In the genomic region with DNA sequence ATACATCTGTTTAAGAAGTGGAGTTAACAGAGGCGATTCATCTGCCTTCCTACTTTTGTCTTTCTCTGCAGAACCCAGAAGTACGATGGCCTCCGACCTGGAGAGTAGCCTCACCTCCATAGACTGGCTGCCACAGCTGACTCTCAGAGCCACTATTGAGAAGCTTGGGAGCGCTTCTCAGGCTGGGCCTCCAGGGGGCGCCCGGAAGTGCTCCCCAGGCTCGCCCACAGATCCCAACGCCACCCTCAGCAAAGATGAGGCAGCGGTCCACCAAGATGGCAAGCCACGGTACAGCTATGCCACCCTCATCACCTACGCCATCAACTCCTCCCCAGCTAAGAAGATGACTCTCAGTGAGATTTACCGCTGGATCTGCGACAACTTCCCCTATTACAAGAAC, we compare ENCODE assay signal across 1 mouse cellular context.
TF ChIP-seq lines count a peak whose summit lies in the region.

No protein-coding gene starts in this region.

TF ChIP-seq in MEL, 35 proteins besides CTCF, POLR2A, EP300 and RAD21 (continued from another document):
- TF ChIP-seq SIN3A (IDR thresholded peaks at IDR 0.05; ENCODE audit: low read length) (peak; percentile 37; the same call in 1 of the 2 replicates), SMC3 (IDR thresholded peaks at IDR 0.05; ENCODE audit: low read depth, low read length) (peak; percentile 41), GATA1 (IDR thresholded peaks at IDR 0.05; ENCODE audit: low read depth, low read length) (no peak), ELF1 (IDR thresholded peaks at IDR 0.05; ENCODE audit: low read depth, low read length) (0 out of 2 replicates have a peak, but pooled peaks have one; percentile 16), MYC (IDR thresholded peaks at IDR 0.05; ENCODE audit: low read depth, low read length) (no peak)
